Mouse (Mus musculus) lung, embryonic 14.5 days (tissue): ENCODE results near the gene Kcnj1. TPM values are rescaled to one million over a fixed set of nuclear protein-coding genes. Genes with fewer than 3 reads are reported as not detected.
A peak's percentile ranks its signal among the peaks of the same experiment; 100 is the strongest.

Source experiments
- ATAC-seq: fragments of 200-750 bp; cut with Nextera tagmentation; 2 replicates; pipeline ENCODE4 v1.8.0; 2017; ENCODE audit warnings: mild to moderate bottlenecking, moderate TSS enrichment, moderate library complexity; ENCODE audit not compliant: insufficient read depth
- DNase-seq: peaks from one replicate; pipeline ENCODE4 v3.0.0-alpha.2; 2015
- H3K27ac ChIP-seq: fragments of 300-500 bp; sonication (generic); 2 replicates; pipeline ENCODE4 v1.5.1; 2014; ENCODE audit warnings: low read depth, mild to moderate bottlenecking, moderate library complexity
- H3K27me3 ChIP-seq: fragments of 300-500 bp; sonication (generic); 2 replicates; pipeline ENCODE4 v1.6.1; 2014; ENCODE audit warnings: low read length, control low read depth; ENCODE audit not compliant: insufficient read depth
- H3K36me3 ChIP-seq: fragments of 300-500 bp; sonication (generic); 2 replicates; pipeline ENCODE4 v1.6.1; 2014; ENCODE audit warnings: control low read depth; ENCODE audit not compliant: insufficient read depth
- H3K4me1 ChIP-seq: fragments of 300-500 bp; sonication (generic); 2 replicates; pipeline ENCODE4 v1.6.1; 2014; ENCODE audit warnings: antibody characterized with exemption, control low read depth; ENCODE audit not compliant: insufficient read depth
- H3K4me2 ChIP-seq: fragments of 300-500 bp; sonication (generic); 2 replicates; pipeline ENCODE4 v1.6.1; 2014; ENCODE audit warnings: mild to moderate bottlenecking
- H3K4me3 ChIP-seq: fragments of 300-500 bp; sonication (generic); 2 replicates; pipeline ENCODE4 v1.5.1; 2014; ENCODE audit warnings: low read depth, low read length
- H3K9ac ChIP-seq: fragments of 300-500 bp; sonication (generic); 2 replicates; pipeline ENCODE4 v1.6.1; 2014
- H3K9me3 ChIP-seq: fragments of 300-500 bp; sonication (generic); 2 replicates; pipeline ENCODE4 v1.6.1; 2016; ENCODE audit warnings: low read depth, low read length, control low read depth
- CTCF ChIP-seq: IDR thresholded peaks from 2 replicates; pipeline ENCODE4 v1.5.1; 2016; ENCODE audit warnings: antibody characterized with exemption, low read depth
- WGBS: fragments of 180-500 bp; shearing (Covaris S2); extraction: QIAGEN DNeasy Blood & Tissue Kit; methylation state at CpG from one replicate; pipeline ENCODE4 v1.1.7; 2014; 5-methylcytosine and 5-hydroxymethylcytosine counted together
- polyA plus RNA-seq: library from polyadenylated mRNA; unstranded; fragments of >200 nt; fragmentation: Nextera tagmentation; extraction: Ambion mirVana; gene quantifications from 2 replicates; pipeline ENCODE4 v1.2.1, GENCODE M21; 2014

Kcnj1 gene
- polyA plus RNA-seq, 1 experiment from 2014 or later, result not detected

DNA sequence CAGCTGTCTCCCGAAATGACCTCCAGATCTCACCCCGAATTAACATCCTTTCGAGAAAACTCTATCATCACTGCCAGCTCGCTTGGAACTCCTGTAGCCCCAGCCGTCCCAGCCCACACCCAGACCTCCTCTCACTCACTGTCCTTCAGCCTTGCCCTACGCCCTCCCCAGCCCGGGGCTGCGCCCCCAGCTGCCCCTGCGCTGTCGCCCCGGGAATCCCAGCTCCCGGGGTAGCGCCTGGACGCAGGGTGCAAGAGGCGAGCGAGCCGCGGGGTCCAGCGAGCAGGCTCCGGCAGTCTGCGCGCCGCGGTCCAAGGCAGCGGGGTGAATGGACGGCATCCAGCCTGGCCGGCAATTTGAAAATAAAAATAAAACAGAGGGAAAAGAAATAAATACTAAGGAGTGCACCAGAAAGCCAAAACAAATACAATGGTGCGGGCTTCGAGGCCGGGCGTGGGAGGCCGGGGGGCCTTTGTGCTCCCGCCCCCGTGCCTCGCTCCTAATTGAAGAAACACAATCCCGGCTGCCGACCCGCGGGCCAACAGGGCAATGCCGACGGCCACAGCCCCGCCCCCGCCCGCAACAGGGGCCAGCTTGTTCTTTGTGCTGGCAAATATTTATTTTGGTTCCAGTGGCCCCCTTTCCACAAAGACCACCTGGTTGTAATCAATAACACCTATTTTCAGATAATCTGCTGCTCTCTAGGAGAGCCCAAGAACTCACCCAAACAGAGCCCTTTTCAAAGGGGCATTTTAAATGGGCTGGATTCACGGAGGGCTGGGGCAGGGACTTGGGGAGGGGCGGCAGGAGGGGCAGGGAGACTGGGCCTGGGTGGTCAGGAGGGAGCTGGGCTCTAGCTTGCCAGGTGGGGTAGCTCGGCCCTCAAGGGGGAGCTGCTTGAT is 37.0 kb downstream of the Kcnj1 start:
- Histone ChIP-seq H3K4me2 (peak overlapping the region; percentile 98), H3K27ac (no peak overlapping the region), H3K4me1 (peaks cover 4% of the 10 kb centered on the region), H3K36me3 (no peaks in the 10 kb centered on the region), H3K4me3 (peak overlapping the region; percentile 43), H3K9ac (peak overlapping the region; percentile 61), H3K27me3 (peaks cover 3% of the 10 kb centered on the region; the same call in 1 of the 2 replicates), H3K9me3 (no peaks in the 10 kb centered on the region)
- 2% methylated on average over 47 of the region's 47 CpGs for WGBS
- ATAC-seq, result 0 out of 2 replicates have a peak, but pooled peaks have one; percentile 47
- peak; percentile 59 for DNase-seq
- no peak for TF ChIP-seq CTCF

DNA sequence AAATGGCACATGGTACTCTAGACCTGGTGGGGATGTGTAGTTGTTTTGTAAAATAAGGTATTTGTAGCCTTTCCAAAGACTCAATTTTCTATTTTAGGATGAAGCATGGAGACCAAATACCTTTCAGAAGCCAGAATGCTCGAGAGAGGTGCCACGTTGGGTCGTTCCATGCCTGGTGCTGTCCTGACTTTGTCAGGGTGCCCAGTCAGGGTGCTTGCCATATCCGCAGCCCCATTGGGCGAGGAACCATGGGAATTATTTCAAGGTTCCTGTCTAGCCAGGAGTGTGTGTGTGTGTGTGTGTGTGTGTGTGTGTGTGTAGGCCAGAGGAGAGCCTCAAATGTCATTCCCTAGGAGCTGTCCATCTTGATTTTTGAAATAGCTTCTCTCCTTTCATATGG is 38.4 kb downstream of the Kcnj1 start:
- no peak overlapping the region for H3K4me2 ChIP-seq
- DNase-seq (no peak), ATAC-seq (no peak)
- no peak for TF ChIP-seq CTCF
- no peak overlapping the region for H3K27ac ChIP-seq
- H3K27me3 ChIP-seq, result peaks cover 3% of the 10 kb centered on the region; the same call in 1 of the 2 replicates
- H3K4me1 ChIP-seq, result peaks cover 4% of the 10 kb centered on the region
- no peak overlapping the region for H3K4me3 ChIP-seq
- no peaks in the 10 kb centered on the region for H3K9me3 ChIP-seq
- no peaks in the 10 kb centered on the region for H3K36me3 ChIP-seq
- WGBS, result 91% methylated on average over 5 of the region's 5 CpGs
- no peak overlapping the region for H3K9ac ChIP-seq

DNA sequence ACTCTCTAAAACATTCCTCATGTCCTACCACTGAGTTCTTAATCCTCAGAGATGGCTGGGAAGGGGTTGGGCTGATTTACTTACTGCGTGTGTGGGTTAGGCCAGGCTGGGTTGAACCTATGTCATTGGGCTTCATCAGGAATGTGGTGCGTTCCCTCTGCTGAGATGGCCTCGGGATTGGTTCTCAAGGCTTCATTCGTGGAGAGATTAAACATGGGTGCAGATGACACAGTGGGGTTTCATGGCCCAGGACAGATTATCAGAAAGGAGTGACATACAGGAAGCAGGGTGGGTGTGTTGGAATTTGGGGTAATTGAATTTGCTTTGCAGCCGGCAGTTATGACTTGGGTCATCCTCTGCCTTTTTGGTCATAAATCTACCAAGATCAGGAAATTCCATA is 39.2 kb downstream of the Kcnj1 start:
- H3K4me3 ChIP-seq, result no peak overlapping the region
- no peak overlapping the region for H3K27ac ChIP-seq
- no peaks in the 10 kb centered on the region for H3K9me3 ChIP-seq
- peaks cover 3% of the 10 kb centered on the region; the same call in 1 of the 2 replicates for H3K27me3 ChIP-seq
- WGBS, result 78% methylated on average over 5 of the region's 5 CpGs
- H3K4me2 ChIP-seq, result no peak overlapping the region
- no peaks in the 10 kb centered on the region for H3K36me3 ChIP-seq
- no peak for TF ChIP-seq CTCF
- no peak for ATAC-seq
- peaks cover 4% of the 10 kb centered on the region for H3K4me1 ChIP-seq
- H3K9ac ChIP-seq, result no peak overlapping the region
- no peak for DNase-seq

DNA sequence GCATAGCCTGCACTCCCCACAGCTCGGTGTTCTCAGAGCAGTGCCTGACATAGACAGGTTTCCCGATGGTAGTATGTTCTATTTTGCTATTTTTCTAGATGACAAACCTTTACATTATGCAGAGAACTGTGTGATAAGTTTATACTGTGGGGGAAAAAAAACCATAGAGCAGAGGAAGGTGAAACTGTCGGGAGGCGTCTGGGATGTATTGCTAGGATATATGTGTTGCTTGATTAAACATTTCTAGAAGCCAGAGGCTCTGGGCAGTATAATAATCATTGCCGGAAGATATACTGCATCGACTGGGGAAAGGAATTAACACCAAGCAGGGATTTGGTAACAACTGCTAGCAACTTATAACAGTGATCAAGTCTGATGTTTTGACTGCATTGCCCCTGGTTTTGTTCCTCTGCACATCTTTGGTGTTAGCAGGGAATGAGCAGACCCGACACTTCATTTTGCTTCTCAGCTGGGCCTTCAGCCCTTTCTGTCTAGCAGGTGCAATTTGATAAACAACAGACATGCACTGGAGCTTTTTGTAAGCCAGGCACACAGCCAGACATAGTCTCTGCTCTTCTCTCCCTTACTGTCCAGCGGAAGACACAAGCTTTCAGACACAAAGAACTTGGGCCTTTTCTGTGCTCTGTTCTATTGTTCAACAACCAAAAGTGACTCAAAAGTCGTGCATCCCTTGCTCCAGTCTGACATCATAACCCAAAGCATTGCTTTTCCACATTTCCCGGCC is 40.7 kb downstream of the Kcnj1 start:
- Histone ChIP-seq H3K4me3 (no peak overlapping the region), H3K4me1 (peaks cover 4% of the 10 kb centered on the region), H3K36me3 (no peaks in the 10 kb centered on the region), H3K9ac (no peak overlapping the region), H3K9me3 (no peaks in the 10 kb centered on the region), H3K27me3 (peaks cover 3% of the 10 kb centered on the region; the same call in 1 of the 2 replicates), H3K27ac (no peak overlapping the region), H3K4me2 (no peak overlapping the region)
- no peak for ATAC-seq
- 30% methylated on average over 10 of the region's 10 CpGs for whole genome bisulfite sequencing
- no peak for TF ChIP-seq CTCF
- peak; percentile 68 for DNase-seq

DNA sequence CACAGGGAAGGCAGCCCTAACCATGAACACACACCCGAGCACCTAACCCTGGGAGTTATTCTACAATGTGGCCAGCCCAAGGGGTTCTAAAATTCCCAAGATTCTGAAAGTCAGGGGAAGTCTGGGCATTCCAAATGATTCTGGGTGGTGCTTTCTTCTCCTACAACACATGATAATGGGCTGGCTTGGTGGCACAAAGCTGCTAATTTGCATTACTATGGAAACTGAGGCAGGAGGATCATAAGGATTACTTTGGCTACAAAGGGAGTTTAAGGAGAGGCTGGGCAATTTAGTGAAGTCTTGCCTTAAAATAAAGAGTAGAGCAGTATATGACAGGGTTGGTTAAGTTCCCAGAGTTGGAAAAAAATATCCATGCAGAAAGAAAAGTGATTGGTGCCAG is 42.7 kb downstream of the Kcnj1 start:
- DNase-seq (no peak), ATAC-seq (no peak)
- Histone ChIP-seq H3K27ac (no peak overlapping the region), H3K36me3 (no peaks in the 10 kb centered on the region), H3K4me2 (no peak overlapping the region), H3K9ac (no peak overlapping the region), H3K4me3 (no peak overlapping the region), H3K4me1 (no peaks in the 10 kb centered on the region; the same call in 1 of the 2 replicates), H3K9me3 (no peaks in the 10 kb centered on the region), H3K27me3 (no peaks in the 10 kb centered on the region)
- WGBS, result 70% methylated on average over 1 of the region's 1 CpGs
- no peak for TF ChIP-seq CTCF

DNA sequence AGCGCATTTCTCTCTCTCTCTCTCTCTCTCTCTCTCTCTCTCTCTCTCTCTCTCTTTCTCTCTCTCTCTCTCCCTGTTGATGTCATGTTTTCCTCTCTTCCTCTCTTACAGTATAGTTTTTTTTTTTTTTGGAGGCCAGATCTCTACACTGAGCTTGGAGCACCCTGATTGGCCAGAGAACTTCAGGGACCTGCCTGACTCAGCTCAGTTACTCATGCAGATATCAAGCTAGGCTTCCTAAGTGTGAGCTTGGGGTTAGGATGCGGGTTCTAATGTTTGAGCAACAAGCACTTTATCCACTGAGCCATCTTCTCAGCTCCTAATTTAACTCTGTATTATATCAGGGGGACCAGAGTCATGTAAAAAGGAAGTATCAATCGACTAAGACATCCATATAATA is 43.7 kb downstream of the Kcnj1 start:
- TF ChIP-seq CTCF, result no peak
- Histone ChIP-seq H3K36me3 (no peaks in the 10 kb centered on the region), H3K4me3 (no peak overlapping the region), H3K9me3 (no peaks in the 10 kb centered on the region), H3K9ac (no peak overlapping the region), H3K4me2 (no peak overlapping the region), H3K27ac (no peak overlapping the region), H3K4me1 (no peaks in the 10 kb centered on the region; the same call in 1 of the 2 replicates), H3K27me3 (no peaks in the 10 kb centered on the region)
- no peak for ATAC-seq
- no peak for DNase-seq
- 83% methylated on average over 3 of the region's 3 CpGs for WGBS
